Mouse (Mus musculus): ENCODE data around the gene Snrnp70.
"Not testable (repeated sequence)": the region's sequence is repeated elsewhere in the genome, so short reads cannot be mapped to it uniquely, and the experiment has no call there.

The Snrnp70 gene

DNA sequence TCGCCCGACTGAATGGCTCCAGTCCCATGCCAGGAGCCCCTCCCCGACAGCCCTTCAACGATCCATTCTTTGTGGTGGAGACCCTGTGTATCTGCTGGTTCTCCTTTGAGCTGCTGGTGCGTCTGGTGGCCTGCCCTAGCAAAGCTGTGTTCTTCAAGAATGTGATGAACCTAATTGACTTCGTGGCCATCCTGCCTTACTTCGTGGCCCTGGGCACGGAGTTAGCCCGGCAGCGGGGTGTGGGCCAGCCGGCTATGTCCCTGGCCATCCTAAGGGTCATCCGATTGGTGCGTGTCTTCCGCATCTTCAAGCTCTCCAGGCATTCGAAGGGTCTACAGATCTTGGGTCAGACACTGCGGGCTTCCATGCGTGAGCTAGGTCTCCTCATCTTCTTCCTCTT, 13.4 kb upstream of the Snrnp70 start:
- DNase-seq = no peak

- no peak for DNase-seq
Observed at GRCm38 (mm10) chr7:45408351-45408750, 12.8 kb upstream of the Snrnp70 start.

DNA sequence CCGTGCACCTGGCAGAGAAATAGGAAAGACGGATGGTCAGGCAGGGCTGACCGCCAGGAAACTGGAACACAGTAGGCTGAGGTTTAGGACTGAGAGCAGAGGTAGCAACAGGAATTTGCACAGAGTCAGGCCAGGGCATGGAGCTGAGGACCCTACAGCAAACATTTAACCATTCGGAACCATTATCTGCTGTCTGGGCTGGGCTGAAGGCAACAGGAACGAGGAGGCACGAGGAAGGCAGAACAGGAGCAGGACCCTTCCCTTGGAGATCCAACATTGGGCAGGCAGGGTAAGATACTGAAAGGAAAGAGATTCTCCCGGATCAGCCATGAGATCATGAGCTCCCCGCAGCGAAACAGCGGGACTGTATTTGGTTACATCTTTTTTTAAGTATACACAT, 12.3 kb upstream of the Snrnp70 start:
- no peak for DNase-seq

DNA sequence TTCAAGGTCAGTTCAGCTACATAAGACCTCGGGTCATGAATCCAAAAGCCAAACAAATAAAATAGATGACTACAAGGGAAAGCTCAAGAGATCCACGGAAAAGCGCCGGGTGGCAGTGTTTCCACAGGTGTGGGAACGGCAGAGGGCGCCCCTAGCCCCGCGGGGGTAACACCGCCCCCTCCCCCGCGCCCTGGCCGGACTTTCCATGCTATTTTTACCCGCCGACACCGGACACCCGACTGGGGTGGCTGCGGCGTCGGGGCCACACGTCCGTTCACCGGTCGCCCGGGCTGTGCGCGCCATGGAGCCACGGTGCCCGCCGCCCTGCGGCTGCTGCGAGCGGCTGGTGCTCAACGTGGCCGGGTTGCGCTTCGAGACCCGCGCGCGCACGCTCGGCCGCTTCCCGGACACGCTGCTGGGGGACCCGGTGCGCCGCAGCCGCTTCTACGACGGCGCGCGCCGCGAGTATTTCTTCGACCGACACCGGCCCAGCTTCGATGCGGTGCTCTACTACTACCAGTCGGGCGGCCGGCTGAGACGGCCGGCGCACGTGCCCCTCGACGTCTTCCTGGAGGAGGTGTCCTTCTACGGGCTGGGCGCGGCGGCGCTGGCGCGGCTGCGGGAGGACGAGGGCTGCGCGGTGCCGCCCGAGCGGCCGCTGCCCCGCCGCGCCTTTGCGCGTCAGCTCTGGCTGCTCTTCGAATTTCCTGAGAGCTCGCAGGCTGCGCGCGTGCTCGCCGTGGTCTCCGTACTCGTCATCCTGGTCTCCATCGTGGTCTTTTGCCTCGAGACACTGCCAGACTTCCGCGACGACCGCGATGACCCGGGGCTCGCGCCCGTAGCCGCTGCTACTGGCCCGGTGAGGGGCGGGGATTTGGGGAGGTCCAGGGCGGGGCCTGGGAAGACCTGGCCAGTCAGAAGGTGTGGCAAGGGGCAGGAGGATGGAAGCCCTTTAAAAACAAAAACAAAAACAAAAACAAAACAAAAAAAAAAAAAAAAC, 10.9 kb upstream of the Snrnp70 start:
- peak; percentile 30 for DNase-seq

DNA sequence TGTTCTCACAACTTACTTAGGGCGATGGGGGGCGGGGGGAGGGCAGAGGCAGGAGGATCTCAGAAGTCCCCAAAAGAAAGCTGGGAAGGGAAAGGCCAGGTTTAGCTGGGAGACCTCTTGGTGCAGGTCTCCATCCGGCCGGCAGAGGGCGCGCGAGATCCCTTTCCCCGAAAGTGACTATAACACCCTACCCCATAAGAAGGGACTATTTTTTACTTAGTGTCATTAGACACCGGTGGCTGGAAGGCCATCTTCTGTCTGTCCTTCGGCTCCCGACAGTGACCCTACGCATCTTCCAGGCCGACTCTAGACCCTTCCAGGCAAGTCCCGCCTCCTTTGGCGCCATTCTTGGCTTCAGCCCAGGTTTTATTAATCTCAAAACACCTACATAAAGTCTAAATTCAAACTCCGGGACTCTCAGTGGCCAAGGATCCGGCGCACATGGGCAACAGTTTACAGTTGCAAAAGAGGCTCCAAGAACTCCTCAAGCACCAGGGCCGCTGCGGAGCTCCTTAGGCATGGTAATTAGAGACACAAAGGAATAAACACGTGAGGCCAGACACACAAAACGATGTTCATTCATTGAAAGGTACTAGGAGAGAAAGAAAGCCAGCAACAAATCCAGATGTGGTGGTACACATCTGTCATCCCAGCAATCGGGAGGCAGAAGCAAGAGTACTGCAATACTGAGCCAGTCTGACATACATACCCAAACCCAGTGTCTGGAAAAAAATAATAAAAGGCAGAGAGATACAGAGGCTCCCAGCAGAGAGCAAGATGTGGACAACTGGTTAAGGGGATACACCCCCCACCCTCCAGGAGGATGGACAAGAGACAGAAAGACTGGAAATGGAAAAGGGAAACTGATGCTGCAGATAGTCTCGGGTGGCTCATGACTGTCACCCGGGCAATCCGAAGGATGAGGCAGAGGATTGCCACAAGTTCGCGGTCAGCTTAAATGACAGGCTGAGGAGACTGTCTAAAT, 9.8 kb upstream of the Snrnp70 start, which contains the start of gene Kcna7:
TSS of gene Kcna7 (plus strand) at position 563 of the 985 bp plus-strand sequence.
- DNase-seq = peak; percentile 86

DNA sequence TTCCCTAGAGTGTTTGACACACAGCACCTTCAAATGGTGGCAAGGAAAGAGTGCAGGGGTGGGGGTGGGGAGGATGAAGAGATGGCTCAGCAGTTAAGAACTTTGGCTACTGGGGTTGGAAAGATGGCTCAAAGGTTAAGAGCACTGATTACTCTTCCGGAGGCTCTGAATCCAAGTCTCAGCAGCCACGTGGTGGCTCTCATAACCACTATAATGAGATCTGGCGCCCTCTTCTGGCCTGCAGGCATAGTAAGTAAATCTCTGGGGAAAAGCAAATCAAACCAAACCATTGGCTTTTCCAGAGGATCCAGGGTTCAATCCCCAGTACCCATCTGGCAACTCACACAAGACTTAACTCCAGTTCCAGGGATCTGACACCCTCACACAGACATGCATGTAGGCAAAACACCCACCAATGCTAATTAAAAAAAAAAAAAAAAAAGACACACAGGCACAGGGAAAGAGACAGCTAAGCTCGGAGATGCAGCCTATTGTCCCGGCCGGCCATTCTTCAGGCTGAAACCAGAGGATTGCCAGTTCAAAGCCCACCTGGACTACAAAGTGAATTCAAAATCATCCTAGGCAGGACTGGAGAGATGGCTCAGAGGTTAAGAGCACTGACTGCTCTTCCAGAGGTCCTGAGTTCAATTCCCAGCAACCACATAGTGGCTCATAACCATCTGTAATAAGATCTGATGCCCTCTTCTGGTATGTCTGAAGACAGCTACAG, 8.2 kb upstream of the Snrnp70 start:
- peak; percentile 81 for DNase-seq

GRCm38 (mm10) chr7:45401521-45402085, 6.1 kb upstream of the Snrnp70 start:
- no peak for DNase-seq

- DNase-seq = no peak
Observed at GRCm38 (mm10) chr7:45396787-45397186, 1.2 kb upstream of the Snrnp70 start.

DNA sequence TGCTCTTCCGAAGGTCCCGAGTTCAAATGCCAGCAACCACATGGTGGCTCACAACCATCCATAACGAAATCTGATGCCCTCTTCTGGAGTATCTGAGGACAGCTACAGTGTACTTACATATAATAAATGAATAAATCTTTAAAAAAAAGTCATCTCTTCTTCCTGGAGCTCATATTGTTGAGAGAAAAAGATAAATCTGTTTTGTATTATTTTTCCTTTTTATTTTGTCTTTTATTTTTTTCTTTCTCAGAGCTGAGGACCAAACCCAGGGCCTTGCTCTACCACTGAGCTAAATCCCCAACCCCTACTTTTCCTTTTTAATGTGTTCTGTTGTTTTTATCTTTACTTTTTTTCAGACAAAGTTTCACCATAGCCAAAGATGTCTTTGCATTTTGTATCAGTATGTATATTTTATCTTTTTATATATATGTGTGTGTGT, 814 bp upstream of the Snrnp70 start:
- DNase-seq = not testable (repeated sequence)

DNA sequence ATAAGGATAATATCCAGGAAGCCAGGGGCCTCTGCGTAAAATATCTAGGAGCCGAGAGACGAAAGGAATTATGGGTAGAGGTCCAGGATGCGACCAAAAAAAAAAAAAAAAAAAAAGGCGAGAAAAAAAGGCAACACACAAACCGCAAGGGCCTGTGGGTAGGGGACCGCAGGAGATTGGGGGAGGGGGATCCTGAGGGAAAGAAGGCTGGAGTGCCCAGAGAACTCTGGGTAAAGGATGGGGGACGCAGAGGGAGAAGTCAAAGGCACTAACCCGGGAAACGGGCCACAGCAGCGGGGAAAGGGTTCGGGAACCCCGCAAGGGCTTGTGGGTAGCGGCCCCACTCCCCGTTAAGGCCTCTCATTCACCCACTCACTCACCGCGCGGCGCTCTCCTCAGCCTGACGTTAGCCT, 407 bp downstream of the Snrnp70 start:
- no peak for DNase-seq

DNA sequence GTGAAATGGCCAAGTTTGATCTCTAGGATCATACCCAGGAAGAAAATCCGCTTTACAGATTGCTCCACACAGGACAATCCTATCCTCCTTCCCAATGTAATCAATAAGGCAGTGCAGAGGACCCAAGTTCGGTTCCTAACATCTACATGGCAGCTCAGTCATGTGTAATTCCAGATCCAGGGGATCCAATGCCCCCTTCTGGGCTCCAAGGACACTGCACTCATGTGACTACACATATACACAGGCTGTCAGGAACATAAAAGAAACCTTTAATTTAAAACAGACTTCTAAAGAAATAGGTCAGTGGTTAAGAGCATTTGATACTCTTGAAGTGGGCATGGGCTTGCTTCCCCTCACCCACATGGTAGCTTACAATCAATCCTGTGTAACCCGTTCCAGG, 9.5 kb downstream of the Snrnp70 start:
- DNase-seq = no peak

DNA sequence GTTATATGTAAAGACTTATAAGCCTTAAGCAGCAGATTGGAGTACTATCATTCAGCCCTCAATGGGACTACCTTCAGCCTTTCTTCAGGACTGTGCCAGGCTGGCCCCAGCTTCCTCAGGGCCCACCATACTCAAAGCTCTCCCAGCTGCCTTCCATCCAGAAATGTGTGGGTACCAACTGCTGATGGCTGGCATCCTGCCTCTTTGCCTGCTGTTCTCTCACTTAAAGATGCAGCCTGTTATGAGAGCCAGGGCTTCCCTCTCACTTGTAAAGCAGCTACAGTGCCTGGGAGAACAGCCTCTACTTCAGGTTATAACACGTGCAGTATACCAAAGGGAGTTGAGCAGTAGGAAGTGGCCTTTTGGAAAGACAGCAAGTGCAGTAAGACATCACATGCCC, 19.5 kb downstream of the Snrnp70 start:
- no peak for DNase-seq

DNA sequence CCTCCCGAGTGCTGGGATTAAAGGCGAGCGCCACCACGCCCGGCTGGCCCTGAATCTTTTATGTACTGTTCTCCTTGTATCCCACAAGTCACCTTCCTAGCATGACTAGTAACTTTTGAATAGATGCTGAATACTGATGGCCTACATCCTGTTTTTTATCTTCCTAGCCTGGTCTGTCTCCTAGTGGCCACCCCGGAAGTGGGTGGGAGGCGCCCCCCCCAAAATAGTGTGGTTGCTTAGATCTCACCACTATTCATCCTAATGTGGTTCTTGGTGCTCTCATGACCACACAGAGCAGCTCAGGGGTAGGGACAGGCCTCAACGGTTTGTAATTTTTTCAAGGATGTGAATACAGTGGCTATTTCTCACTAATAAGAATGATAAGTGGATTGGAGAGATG, 20.9 kb downstream of the Snrnp70 start:
- no peak for DNase-seq

DNA sequence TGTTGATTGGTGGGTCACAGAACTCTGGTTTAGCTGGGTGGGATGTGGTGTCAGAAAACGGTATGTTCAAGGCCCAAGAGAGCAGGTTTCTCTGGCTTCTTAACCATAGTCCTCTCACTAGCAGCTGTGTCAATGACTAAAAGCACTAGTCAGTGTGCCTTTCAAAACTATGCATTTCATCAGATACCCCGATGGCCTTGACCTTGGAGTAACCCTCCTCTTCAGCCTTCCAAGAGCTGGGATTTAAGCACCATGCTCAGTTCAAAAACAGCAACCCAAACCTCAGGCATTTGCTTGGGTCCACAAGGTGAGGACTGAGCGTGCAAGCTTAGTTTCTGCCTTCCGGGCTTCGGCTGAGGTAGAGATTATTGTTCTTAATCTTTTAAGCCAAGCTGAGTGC, 23.2 kb downstream of the Snrnp70 start:
- no peak for DNase-seq

DNA sequence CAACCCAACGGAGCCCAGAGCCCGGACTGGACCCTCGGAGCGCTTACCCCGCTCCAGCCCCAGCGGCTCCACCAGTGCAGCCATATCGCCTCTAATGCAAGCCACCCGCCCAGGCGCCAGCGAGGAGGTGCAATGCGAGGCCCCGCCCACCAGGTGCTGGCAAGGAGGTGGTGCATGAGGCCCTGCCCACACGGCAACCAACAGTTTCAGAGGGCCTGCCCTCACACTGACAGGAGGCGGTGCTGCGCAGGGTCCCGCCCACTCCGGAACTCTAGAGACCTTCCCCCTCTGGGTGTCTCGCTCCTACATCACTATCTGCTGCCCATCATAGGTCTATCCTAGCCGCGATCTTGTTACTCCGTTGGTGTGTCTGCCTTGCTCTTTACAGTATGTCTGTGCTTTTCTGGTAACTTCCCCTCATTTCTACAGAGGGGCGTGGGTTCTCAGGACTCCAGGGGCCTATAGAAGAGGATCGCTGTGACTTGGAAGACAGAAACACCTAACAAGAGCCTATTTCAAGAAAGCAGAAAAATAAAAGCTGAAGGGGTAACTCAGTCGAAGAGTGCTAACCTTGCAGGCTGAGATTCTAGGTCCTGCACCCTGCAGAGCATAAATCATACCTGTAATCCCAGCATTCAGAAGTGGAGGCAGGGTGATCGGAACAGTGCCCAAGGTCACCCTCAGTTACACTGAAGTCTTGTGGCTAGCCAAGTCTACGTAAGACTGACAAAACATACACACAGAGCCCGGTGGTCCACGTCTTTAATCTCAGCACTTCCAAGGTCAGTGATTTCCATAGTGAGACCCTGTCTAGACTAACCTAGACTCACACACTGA, 24.8 kb downstream of the Snrnp70 start, which contains the start of gene Lin7b:
TSS of gene Lin7b (minus strand) at position 109 of the 837 bp plus-strand sequence.
- peak; percentile 85 for DNase-seq

DNA sequence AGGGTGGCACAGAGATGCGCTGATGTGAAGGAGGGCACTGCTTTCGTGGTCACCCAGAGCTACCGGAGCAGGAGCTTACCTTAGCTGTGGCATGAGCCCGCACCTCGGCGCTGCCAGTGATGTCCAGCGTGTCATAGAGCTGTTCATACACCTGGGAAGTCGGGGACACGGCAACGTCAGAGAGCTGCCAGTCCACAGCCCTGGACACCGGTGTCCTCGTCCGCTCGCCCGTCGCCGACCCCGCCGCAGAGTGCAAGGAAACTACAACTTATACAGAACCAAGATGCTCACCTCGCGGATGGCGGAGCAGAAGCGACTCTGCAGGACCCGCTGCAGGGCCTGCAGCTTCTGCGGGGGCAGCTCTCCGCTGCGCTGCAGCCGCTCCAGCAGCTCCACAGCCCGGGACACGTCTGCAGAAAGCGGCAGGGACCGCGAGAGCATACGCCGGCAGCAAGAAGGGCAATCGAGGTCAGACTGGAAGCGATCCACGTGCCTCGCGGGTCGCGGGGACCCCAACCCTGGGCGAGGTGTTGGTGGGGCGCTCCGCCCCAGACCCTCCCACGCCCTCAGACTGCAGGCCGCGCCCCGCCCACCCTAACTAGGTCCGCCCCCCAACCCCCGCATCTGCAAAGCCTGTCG, 25.6 kb downstream of the Snrnp70 start:
- DNase-seq = no peak

DNA sequence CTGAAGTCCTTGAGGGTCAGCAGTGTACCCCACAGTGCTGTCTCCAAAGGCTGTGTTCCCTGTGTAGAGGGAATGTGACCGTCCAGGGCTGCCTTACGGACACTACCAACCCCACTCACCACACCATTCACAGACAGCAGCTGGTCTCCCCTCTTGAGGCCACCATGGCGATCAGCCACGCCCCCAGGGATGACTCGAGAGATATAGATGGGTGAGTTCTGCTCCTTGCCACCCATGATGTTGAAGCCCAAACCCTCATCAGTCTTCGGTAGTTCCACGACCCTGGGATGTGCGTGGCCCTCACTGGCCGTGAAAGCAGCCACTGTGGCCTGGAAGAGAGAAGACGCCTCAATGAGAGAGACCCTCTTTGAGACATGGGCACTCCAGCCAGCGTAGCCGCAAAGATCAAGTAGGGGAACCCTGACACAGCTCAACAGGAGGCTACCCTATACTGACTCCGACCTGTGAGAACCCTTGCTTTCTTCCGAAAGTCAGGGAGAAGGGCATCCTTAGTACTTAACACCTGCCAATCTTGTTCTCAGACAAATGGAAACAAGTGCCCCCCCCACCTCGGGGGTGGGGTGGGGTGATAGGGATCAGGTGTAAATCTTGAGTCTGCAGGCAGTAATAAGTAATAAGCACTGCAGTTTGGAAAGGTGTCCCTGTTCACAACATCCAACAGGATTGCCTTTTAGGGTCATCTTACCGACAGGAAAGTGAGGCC, 26.4 kb downstream of the Snrnp70 start:
- no peak for DNase-seq

GRCm38 (mm10) chr7:45368178-45368577, 27.4 kb downstream of the Snrnp70 start:
- no peak for DNase-seq

- peak; percentile 98 for DNase-seq
Observed at GRCm38 (mm10) chr7:45367020-45367880, 28.3 kb downstream of the Snrnp70 start.
